Mouse (Mus musculus): ENCODE measurements around the gene Gm21969. TPM values are rescaled to one million over a fixed set of nuclear protein-coding genes. Genes with fewer than 3 reads are reported as not detected.

Gm21969 gene
- polyA plus RNA-seq, 1 experiment from 2014 or later, result not detected

DNA sequence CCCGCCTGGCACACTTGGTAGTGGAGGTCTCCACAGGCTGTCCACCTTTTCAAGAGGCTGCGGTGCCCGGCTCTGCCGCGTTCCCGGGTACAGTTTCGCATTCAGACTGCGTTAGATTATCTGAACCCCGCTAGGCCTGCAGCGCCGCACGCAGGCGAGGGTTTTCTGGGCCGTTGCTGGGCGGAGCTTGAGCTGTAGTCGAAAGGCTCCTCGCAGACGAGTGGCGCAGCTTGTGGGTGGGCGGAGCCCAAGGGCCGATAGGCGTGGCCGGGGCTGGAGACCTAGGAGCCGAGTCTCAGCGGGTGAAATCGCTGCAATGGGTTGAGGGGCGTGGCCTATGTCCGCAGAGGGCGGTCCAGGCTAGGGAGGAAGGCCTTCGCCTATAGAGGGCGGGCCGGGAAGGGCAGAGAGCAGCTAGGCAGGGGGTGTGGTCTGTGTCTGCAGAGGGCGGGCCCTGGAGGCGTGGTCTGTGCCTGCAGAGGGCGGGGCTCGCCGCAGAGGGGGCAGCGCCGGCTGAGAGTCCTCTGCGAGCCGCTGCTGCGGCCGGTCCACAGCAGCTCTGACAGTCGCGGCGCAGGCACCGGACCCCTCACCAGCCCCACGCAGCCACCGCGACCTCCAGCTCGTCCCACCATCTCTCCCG, 28.7 kb upstream of the Gm21969 start:
- Histone ChIP-seq H3K4me3 (replicated peaks; ENCODE audit: low read depth, low read length) (peak overlapping the region; percentile 90), H3K9me3 (replicated peaks; ENCODE audit: low read length) (no peaks in the 10 kb centered on the region), H3K4me2 (ENCODE audit: low read length) (peak overlapping the region; percentile 93), H3K27me3 (ENCODE audit: insufficient read depth, low read length) (no peaks in the 10 kb centered on the region), H3K27ac (peak overlapping the region; percentile 92), H3K9ac (ENCODE audit: low read depth, low read length) (peak overlapping the region; percentile 91), H3K4me1 (replicated peaks; ENCODE audit: insufficient read depth, low read length) (peaks cover 34% of the 10 kb centered on the region), H3K36me3 (ENCODE audit: insufficient read depth, low read length) (no peaks in the 10 kb centered on the region)
- TF ChIP-seq CTCF (IDR thresholded peaks at IDR 0.05; ENCODE audit: low read depth), result peak; percentile 69
- DNase-seq (ENCODE audit: low spot score) (peak; percentile 100), ATAC-seq (replicated peaks; ENCODE audit: low FRiP score, low read depth) (peak; percentile 97)
- under 1% methylated on average over 43 of the region's 52 CpGs for WGBS

DNA sequence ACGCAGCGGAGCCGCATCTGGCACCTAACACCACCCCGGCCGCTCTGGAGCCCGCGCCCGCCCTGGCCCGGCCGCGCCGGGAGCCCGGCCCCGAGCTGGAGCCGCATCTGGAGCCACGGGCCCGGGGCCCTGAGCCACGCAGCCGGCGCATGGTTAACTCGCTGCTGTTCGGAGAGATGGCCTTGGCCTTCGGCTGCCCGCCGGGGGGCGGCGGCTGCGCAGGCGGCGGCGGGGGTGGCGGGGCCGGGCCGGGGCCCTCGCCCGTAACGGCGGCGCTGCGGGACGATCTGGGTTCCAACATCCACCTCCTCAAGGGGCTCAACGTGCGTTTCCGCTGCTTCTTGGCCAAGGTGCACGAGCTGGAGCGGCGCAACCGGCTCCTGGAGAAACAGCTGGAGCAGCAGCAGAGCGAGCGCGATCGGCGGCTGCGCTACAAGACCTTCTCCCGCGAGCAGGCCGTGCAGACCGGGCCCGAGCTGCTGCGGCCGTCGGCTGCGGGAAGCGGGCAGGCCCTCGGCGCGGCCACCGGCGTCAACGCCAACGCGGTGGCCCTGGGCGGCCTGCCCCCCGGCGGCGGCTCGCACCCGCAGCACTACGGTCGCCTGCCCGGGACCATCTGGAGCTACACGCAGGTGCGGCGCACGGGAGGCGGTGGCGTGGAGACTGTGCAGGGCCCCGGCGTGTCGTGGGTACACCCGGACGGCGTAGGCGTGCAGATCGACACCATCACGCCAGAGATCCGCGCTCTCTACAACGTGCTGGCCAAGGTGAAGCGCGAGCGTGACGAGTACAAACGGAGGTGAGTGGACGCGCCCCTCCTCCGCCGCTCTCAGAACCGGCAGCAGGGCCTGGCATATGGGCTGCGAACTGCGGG, 27.9 kb upstream of the Gm21969 start:
- peak overlapping the region; percentile 92 for H3K27ac ChIP-seq
- H3K27me3 ChIP-seq (ENCODE audit: insufficient read depth, low read length), result no peaks in the 10 kb centered on the region
- no peaks in the 10 kb centered on the region for H3K9me3 ChIP-seq (replicated peaks; ENCODE audit: low read length)
- peak overlapping the region; percentile 90 for H3K4me3 ChIP-seq (replicated peaks; ENCODE audit: low read depth, low read length)
- H3K4me1 ChIP-seq (replicated peaks; ENCODE audit: insufficient read depth, low read length), result peaks cover 41% of the 10 kb centered on the region
- ATAC-seq (replicated peaks; ENCODE audit: low FRiP score, low read depth) (peak; percentile 64), DNase-seq (ENCODE audit: low spot score) (peak; percentile 39)
- TF ChIP-seq CTCF (IDR thresholded peaks at IDR 0.05; ENCODE audit: low read depth), result peak; percentile 17; the same call in 1 of the 2 replicates
- peak overlapping the region; percentile 91 for H3K9ac ChIP-seq (ENCODE audit: low read depth, low read length)
- WGBS, result under 1% methylated on average over 108 of the region's 111 CpGs
- H3K36me3 ChIP-seq (ENCODE audit: insufficient read depth, low read length), result no peaks in the 10 kb centered on the region
- peak overlapping the region; percentile 93 for H3K4me2 ChIP-seq (ENCODE audit: low read length)

DNA sequence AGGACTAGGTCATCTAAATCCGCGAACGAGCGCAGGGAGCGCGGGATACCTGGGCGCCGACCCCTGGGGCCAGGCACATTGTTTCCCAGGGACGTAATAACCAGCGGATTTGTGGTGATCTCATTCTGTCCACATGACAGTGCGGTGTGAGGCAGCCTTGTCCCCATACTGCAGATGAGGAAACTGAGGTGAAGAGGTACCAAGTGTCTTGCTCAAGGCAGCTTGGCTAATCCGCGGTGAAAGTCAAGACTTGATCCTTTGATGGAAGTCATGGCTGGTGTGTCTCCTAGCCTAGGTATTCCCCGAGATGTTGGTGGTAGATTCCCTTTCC, 27.3 kb upstream of the Gm21969 start:
- TF ChIP-seq CTCF (IDR thresholded peaks at IDR 0.05; ENCODE audit: low read depth), result no peak
- peak overlapping the region; percentile 93 for H3K4me2 ChIP-seq (ENCODE audit: low read length)
- ATAC-seq (replicated peaks; ENCODE audit: low FRiP score, low read depth), result no peak
- H3K4me3 ChIP-seq (replicated peaks; ENCODE audit: low read depth, low read length), result peak overlapping the region; percentile 90
- H3K9ac ChIP-seq (ENCODE audit: low read depth, low read length), result peak overlapping the region; percentile 91
- H3K27ac ChIP-seq, result no peak overlapping the region
- DNase-seq (ENCODE audit: low spot score), result no peak
- H3K36me3 ChIP-seq (ENCODE audit: insufficient read depth, low read length), result no peaks in the 10 kb centered on the region
- 5% methylated on average over 14 of the region's 14 CpGs for WGBS
- H3K9me3 ChIP-seq (replicated peaks; ENCODE audit: low read length), result no peaks in the 10 kb centered on the region
- peaks cover 47% of the 10 kb centered on the region for H3K4me1 ChIP-seq (replicated peaks; ENCODE audit: insufficient read depth, low read length)
- no peaks in the 10 kb centered on the region for H3K27me3 ChIP-seq (ENCODE audit: insufficient read depth, low read length)

DNA sequence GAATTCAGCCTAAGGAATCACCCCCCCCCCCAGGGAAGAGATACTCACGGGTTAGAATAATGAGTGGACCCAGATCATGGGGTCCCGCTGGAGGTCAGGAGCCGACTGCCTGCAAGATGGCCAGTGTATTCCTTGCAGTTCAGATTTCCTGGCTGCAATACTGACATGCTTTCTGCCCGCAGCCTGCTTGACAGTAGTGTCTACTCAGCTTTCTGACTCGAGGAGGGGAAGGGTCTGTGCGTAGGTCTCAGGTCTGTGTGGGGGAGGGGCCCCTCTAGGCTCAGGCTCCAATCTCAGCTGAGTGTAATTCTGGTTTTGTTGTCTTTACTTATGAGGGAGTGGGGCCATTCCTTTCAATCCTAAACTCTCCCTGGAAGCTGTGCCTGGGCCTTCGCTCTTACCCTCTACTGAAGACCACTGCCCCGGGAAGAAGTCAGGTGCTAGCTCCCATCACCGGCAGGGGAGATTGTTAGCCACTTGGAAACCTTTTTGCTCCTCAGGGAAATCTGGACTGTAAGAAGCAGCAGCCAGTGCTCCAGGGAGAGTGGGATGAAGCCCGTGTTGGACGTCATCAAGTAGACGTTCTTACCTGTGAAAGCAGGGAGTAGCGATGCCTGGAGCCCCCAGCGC, 26.6 kb upstream of the Gm21969 start:
- DNase-seq (ENCODE audit: low spot score) (peak; percentile 27), ATAC-seq (replicated peaks; ENCODE audit: low FRiP score, low read depth) (no peak)
- peaks cover 54% of the 10 kb centered on the region for H3K4me1 ChIP-seq (replicated peaks; ENCODE audit: insufficient read depth, low read length)
- peak overlapping the region; percentile 90 for H3K4me3 ChIP-seq (replicated peaks; ENCODE audit: low read depth, low read length)
- peak overlapping the region; percentile 40 for H3K9ac ChIP-seq (ENCODE audit: low read depth, low read length)
- 25% methylated on average over 14 of the region's 14 CpGs for WGBS
- H3K4me2 ChIP-seq (ENCODE audit: low read length), result peak overlapping the region; percentile 93
- no peaks in the 10 kb centered on the region for H3K9me3 ChIP-seq (replicated peaks; ENCODE audit: low read length)
- no peak for TF ChIP-seq CTCF (IDR thresholded peaks at IDR 0.05; ENCODE audit: low read depth)
- H3K27me3 ChIP-seq (ENCODE audit: insufficient read depth, low read length), result no peaks in the 10 kb centered on the region
- H3K36me3 ChIP-seq (ENCODE audit: insufficient read depth, low read length), result no peaks in the 10 kb centered on the region
- no peak overlapping the region for H3K27ac ChIP-seq

DNA sequence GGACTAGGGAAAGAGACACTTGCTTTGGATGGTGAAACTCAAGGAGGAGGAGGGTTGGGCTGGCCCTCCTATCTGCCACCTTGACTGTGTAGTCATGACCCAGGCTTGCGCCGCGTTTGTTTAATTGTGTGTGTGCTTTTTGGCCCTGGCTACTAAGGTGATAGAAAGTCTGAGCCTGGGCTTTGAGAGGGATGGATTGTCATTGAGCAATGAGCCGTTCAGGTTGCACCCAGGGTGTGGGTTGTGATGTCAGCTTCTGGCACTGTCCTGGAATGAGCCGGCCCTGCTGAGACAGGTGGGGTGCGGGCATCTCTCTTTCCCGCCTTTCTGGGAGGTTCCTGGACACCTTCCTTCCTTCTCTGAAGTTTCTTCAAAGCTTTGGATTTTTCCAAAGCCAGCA, 26.0 kb upstream of the Gm21969 start:
- WGBS, result 61% methylated on average over 7 of the region's 7 CpGs
- peak overlapping the region; percentile 90 for H3K4me3 ChIP-seq (replicated peaks; ENCODE audit: low read depth, low read length)
- no peak for DNase-seq (ENCODE audit: low spot score)
- no peak overlapping the region for H3K27ac ChIP-seq
- peaks cover 61% of the 10 kb centered on the region for H3K4me1 ChIP-seq (replicated peaks; ENCODE audit: insufficient read depth, low read length)
- ATAC-seq (replicated peaks; ENCODE audit: low FRiP score, low read depth), result no peak
- no peaks in the 10 kb centered on the region for H3K9me3 ChIP-seq (replicated peaks; ENCODE audit: low read length)
- H3K9ac ChIP-seq (ENCODE audit: low read depth, low read length), result peak overlapping the region; percentile 40
- TF ChIP-seq CTCF (IDR thresholded peaks at IDR 0.05; ENCODE audit: low read depth), result no peak
- no peaks in the 10 kb centered on the region for H3K36me3 ChIP-seq (ENCODE audit: insufficient read depth, low read length)
- peak overlapping the region; percentile 93 for H3K4me2 ChIP-seq (ENCODE audit: low read length)
- no peaks in the 10 kb centered on the region for H3K27me3 ChIP-seq (ENCODE audit: insufficient read depth, low read length)

DNA sequence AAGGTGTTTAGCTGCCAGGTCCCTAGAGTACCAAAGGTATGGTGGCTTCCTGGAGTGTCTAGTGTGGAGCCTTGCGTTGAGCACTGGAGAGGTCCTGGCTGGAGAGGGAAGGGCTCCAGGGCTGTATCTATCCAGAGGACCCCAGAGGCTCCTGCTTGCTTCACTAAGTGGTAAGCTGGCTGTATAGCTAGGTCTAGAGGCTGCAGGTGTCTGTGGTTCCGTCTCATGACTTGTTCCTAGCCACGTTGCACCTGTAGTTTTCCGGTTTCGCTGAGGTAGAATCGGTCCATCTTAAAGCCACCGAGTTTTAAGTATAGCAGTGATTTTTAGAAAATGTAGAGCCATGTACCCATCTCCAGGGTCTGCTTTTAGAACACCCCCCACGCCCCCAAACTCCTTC, 24.6 kb upstream of the Gm21969 start:
- peaks cover 70% of the 10 kb centered on the region for H3K4me1 ChIP-seq (replicated peaks; ENCODE audit: insufficient read depth, low read length)
- DNase-seq (ENCODE audit: low spot score) (no peak), ATAC-seq (replicated peaks; ENCODE audit: low FRiP score, low read depth) (no peak)
- peak overlapping the region; percentile 40; the same call in 1 of the 2 replicates for H3K9ac ChIP-seq (ENCODE audit: low read depth, low read length)
- H3K4me2 ChIP-seq (ENCODE audit: low read length), result peak overlapping the region; percentile 42
- H3K4me3 ChIP-seq (replicated peaks; ENCODE audit: low read depth, low read length), result no peak overlapping the region
- TF ChIP-seq CTCF (IDR thresholded peaks at IDR 0.05; ENCODE audit: low read depth), result no peak
- H3K27me3 ChIP-seq (ENCODE audit: insufficient read depth, low read length), result no peaks in the 10 kb centered on the region
- no peaks in the 10 kb centered on the region for H3K36me3 ChIP-seq (ENCODE audit: insufficient read depth, low read length)
- 78% methylated on average over 8 of the region's 8 CpGs for WGBS
- H3K9me3 ChIP-seq (replicated peaks; ENCODE audit: low read length), result no peaks in the 10 kb centered on the region
- H3K27ac ChIP-seq, result 0 out of 2 replicates have a peak overlapping the region, but pooled peaks have one; percentile 89
